Mouse (Mus musculus) neutrophil, adult 5-6 weeks (primary cell): ENCODE results near the gene Lifr. TPM values are rescaled to one million over a fixed set of nuclear protein-coding genes. Genes with fewer than 3 reads are reported as not detected.

Experiments
- ATAC-seq: fragments of 151-379, 151-347 bp; 2 replicates; pipeline ENCODE4 v1.8.0; 2017; ENCODE audit warnings: mild to moderate bottlenecking, moderate TSS enrichment; ENCODE audit not compliant: insufficient number of reproducible peaks, poor library complexity, low FRiP score, severe bottlenecking; ENCODE audit errors: extremely low read depth
- total RNA-seq: library from RNA; stranded (forward); fragments of 200-1000 nt; gene quantifications from 2 replicates; pipeline ENCODE4 v1.2.3, GENCODE M21; 2017

Gene Lifr
- 6.3 and 6.4 TPM in 2 replicates for total RNA-seq

DNA sequence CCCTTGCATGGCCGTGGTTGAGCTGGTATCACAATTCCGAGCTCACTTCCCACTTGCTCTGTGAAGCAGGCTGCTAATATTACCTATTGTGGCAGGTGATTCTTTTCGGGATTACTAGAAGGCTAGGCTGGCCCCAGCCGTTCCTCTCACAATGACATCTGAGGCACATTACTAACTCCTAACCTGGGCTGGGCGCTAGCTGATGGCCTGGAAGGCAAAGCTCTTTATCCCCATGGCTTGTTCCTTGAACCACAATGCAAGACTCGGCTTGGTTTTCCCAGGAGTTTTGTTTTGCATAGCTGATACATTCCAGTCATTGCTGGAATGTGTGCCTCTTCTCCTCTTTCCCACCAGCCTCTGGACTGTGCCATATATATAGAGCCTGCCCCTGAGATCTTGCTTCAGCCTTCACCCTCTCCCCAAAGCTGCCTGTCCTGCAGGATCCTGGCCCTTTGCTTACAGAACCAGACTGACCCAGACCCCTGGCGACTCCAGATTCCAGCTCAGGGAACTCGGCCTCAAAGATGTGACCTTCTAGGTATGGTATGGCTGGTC is at the start of gene Lifr:
Gene Lifr, plus strand, starts transcription at position 404 of the 555 bp plus-strand sequence.
- ATAC-seq = no peak

DNA sequence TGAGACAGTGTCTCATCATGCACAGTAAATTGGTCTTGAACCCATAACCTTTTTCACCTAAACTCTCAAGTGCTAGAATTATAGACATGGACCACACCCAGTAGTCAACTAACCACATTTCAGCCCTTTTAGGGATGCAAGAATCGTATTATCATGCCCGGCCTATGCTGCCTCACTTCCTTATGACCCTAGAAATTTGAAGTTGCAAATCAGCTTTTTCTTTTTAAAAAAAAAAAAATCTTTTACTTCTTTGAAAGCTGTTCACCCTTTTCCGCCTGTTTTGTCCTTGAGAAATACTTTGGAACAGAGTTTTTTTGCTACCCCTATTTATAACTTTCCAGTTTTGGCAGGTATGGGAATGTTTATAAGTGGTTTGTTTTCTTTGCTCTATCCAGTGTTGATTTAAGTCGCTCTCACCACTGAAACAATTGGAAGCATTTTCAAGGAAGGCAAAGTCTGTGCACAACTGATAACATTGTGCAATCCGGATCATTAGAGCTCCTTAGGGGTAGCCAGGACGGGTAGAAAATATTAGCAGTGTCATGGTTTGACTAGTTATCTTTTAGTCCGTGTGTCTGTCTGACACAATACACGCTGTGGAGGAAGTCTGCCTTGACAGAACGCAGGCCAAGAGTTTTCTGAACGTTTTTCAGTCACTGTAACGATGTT is 46.2 kb upstream of the Lifr start:
- ATAC-seq = no peak

DNA sequence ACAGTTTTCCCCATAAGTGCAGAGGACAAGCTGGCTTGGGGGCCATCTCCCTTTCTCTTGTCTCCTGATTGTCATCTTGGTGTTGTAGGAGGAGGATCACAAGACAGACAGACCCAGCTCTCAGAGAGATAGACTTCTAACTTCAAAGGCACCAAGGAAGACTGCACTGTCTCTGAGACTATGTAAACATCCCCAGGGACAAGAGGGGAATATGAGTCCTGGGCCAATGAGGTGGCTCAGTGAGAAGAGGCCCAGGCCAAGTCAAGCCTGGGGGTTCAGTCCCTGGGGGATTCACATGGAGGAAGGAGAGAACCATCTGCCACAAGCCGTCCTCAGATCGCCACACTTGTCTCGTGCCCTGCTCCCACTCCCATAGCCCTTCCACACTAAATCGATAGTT is 45.4 kb upstream of the Lifr start:
- no peak for ATAC-seq

DNA sequence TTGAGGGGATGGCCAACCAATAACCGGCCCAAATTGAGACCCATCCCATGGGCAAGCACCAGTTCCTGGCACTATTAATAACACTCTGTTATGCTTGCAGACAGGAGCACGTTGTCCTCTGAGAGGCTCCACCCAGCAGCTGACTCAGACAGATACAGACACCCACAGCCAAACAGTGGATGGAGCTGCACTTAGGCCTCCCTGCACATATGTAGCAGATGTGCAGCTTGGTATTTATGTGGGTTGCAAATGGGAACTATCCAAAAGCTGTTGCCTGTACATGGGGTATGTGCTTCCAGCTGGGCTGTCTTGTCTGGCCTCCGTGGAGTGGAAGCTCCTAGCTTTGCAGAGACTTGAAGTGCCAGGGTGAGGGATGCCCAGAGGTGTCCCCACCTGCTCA is 42.5 kb upstream of the Lifr start:
- no peak for ATAC-seq

- ATAC-seq = no peak
These were observed 41.5 kb upstream of the Lifr start for GRCm38 (mm10) chr15:7048916-7049315.

- ATAC-seq = no peak
These were observed 38.7 kb upstream of the Lifr start for GRCm38 (mm10) chr15:7051666-7052065.

DNA sequence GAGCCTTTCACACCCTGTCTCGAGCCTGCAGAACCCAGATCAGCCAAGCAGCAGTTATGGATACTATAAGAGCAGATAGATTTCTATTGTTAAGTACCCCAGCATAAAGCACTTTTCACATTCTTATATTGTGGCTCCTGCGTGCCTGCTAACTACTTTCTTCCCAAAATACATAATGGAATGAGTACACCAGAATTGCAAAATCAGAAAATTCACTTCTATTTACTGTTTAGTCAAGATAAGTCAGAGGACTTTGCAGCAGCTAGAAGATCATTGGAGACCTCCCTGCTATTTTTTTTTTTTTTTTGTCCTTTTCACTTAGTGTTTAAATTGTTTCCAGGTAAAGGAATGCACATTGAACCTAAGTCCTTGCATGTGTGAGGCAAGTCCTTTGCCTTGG is 38.3 kb upstream of the Lifr start:
- no peak for ATAC-seq

DNA sequence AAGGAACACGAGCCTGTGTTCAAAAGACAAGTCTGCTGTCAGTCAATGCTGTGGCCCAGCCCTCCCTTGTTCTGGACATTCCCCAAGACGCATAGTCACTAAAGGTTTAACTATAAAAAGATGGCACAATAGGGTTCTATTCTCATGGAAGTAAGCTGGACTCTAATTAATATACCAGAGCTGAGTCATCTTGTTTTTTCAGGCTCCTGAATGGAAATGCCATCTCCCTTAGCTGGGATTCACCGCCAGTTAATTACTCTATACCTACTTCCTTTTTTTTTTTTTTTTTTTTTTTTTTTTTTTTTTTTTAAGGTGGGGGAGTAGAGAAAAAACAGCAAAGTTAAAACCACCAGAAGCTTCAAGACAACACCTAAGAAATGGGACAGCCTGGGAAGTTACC is 33.6 kb upstream of the Lifr start:
- no peak for ATAC-seq

DNA sequence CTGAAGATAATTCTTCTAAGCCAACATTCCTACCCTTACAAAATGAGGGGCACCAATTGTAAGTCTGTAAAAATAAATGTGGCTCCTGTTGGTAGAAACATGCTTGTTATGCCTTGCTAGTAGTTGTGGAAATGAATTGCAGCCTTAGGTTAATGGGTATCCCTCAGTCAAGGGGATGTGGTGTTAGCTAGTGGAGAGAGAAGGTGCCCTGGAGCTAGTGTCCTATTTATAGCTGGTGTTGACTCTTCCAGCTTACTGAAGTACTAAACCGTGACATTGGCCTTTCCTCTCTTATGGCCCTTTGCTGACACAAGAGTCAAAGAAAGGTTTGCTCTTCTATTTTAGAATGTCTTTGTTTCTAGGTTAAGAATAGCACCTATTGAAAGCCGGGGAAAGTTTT is 29.9 kb upstream of the Lifr start:
- no peak for ATAC-seq

DNA sequence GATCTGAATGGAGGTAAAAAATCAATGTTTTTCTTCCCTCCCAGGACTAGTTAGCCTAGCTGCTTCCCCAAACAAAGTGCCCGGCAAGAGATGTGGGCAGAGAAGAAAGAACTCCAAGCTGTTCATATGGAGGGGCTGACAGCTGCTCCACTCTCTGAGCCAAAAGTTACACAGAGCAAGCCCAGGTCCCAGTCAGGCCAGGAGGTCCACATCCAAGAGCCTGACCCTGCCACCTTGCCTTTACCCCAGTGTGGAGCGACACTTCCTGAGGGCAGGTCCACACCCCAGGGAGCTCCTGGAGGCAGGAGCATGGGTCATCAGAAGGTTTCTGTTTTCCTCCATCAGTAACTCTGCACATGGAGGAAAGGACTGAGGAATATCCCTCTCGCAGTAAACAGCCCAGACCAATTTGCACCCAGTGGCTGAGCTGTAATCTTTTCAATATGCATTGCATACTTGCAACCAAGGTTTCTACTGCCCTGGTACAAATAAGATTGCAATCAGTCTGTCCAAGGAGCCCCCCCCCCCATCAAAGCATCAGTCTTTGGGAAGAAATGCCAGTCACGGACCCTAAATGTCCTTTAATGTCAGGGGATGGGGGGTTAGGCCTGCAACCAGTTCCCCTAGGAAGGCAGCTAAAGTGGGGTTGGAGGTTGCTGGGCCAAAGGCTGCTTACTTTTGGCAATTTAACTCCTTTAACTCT is 28.3 kb upstream of the Lifr start:
- ATAC-seq = no peak

GRCm38 (mm10) chr15:7062698-7063009 is 27.8 kb upstream of the Lifr start:
- ATAC-seq = no peak

- ATAC-seq = no peak
These were observed 26.7 kb upstream of the Lifr start for GRCm38 (mm10) chr15:7063521-7064240.

GRCm38 (mm10) chr15:7064992-7065523 is 25.4 kb upstream of the Lifr start:
- no peak for ATAC-seq

GRCm38 (mm10) chr15:7065624-7066023 is 24.8 kb upstream of the Lifr start:
- no peak for ATAC-seq

- no peak for ATAC-seq
These were observed 23.7 kb upstream of the Lifr start for GRCm38 (mm10) chr15:7066752-7067151.

DNA sequence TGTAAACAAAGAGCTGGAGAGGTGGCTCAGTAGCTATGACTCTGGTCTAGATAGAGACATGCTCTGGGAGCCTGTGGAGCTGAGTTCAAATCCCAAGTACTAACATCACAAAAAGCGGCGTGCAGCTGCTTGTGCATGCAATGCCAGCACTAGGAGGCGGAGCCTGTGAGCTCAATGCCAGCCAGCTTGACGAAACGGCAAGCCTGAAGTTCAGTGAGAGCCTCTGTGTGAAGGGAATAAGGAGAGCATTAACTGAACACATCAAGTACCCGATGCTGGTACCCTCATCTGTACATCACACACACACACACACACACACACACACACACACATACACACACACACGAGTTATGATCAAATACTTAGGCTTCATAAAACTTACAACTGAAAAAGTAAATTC is 21.0 kb upstream of the Lifr start:
- ATAC-seq = no peak

GRCm38 (mm10) chr15:7070199-7070794 is 20.1 kb upstream of the Lifr start:
- ATAC-seq = no peak

- ATAC-seq = no peak
These were observed 17.1 kb upstream of the Lifr start for GRCm38 (mm10) chr15:7073269-7073668.

DNA sequence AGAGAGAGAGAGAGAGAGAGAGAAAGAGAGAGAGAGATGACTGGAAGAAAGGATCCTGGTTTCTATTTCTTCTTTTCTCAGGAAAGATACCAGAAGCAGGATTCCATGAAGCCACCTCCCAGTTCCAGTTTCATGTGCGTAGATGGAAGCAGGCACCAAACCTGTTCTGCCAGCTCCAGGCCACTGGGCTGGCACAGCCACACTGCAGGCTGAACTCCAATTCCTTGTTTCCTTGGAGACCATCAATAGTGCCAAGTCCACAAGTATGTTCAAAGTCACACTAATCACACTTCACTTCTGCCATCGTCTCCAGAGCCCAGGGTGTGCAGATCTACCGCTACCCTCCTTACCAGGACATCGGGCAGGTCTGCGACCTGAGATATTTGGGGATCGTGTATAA is 15.2 kb upstream of the Lifr start:
- no peak for ATAC-seq
